Mouse (Mus musculus) heart, adult 2 months (tissue): ENCODE results near the gene Rdh9.

Experiments
- CTCF ChIP-seq: fragments of 200-600 bp; IDR thresholded peaks from 2 replicates; pipeline ENCODE4 v1.8.1; 2022; ENCODE audit warnings: antibody characterized with exemption, mild to moderate bottlenecking, moderate library complexity
- EP300 ChIP-seq: fragments of 200-500 bp; IDR thresholded peaks from 2 replicates; pipeline ENCODE4 v1.6.1; 2011; ENCODE audit warnings: low read depth, low read length, control low read depth; ENCODE audit not compliant: insufficient read depth
- POLR2A ChIP-seq: fragments of 200-500 bp; IDR thresholded peaks from 2 replicates; pipeline ENCODE4 v1.6.1; 2011; ENCODE audit warnings: mild to moderate bottlenecking, low read depth, low read length, control low read depth; ENCODE audit not compliant: insufficient read depth

DNA sequence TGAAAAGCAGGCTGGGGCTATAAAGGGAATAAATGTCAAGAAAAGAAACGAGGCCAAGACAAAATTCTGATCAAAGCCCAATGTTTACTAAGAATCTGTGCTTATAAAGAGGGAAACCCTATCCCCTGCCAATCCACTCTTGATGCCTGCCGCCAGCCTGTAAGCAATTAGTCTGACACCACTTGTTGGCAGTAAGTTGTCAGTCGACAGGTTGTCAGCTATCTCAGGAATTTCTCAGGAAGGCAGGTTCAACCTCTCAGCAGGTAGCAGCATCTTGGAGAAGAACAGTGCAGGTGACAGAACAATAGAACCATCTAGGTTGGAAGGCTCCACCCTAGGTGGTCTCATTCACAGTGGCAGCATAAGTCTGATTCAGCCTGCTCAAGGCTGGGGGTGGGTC is 52.9 kb downstream of the Rdh9 start:
- TF ChIP-seq CTCF: no peak
- no peak for TF ChIP-seq POLR2A
- no peak for TF ChIP-seq EP300
